Mouse (Mus musculus): ENCODE data around the gene Ahcyl2. TPM values are rescaled to one million over a fixed set of nuclear protein-coding genes. Genes with fewer than 3 reads are reported as not detected.

Ahcyl2 gene
- polyA plus RNA-seq, 1 experiment from 2014 or later: 17.3 TPM

- Histone ChIP-seq H3K4me1 (replicated peaks) (peaks cover 3% of the 10 kb centered on the region; the same call in 1 of the 2 replicates), H3K27me3 (no peaks in the 10 kb centered on the region), H3K4me2 (no peak overlapping the region), H3K27ac (replicated peaks) (no peak overlapping the region), H3K4me3 (no peak overlapping the region), H3K36me3 (peaks cover 24% of the 10 kb centered on the region), H3K9ac (no peak overlapping the region), H3K9me3 (no peaks in the 10 kb centered on the region)
- no peak for ATAC-seq (ENCODE audit: low read depth)
- 91% methylated on average over 3 of the region's 3 CpGs for WGBS
These were observed 135.6 kb downstream of the Ahcyl2 start for GRCm38 (mm10) chr6:29903343-29903914.

GRCm38 (mm10) chr6:29904281-29904680 lies 136.5 kb downstream of the Ahcyl2 start:
- Histone ChIP-seq H3K27ac (replicated peaks) (no peak overlapping the region), H3K9me3 (no peaks in the 10 kb centered on the region), H3K4me3 (no peak overlapping the region), H3K4me2 (no peak overlapping the region), H3K27me3 (no peaks in the 10 kb centered on the region), H3K36me3 (peaks cover 32% of the 10 kb centered on the region), H3K9ac (no peak overlapping the region), H3K4me1 (replicated peaks) (peaks cover 3% of the 10 kb centered on the region; the same call in 1 of the 2 replicates)
- 73% methylated on average over 3 of the region's 3 CpGs for whole genome bisulfite sequencing
- no peak for ATAC-seq (ENCODE audit: low read depth)

- ATAC-seq (ENCODE audit: low read depth): no peak
- 92% methylated on average over 3 of the region's 3 CpGs for WGBS
These were observed 142.8 kb downstream of the Ahcyl2 start for GRCm38 (mm10) chr6:29910631-29911030.

GRCm38 (mm10) chr6:29913673-29914072 lies 145.9 kb downstream of the Ahcyl2 start:
- ATAC-seq (ENCODE audit: low read depth): no peak
- WGBS: 36% methylated on average over 1 of the region's 1 CpGs
- no peak overlapping the region for H3K27ac ChIP-seq (replicated peaks)
- peaks cover 33% of the 10 kb centered on the region for H3K27me3 ChIP-seq
- H3K4me2 ChIP-seq: no peak overlapping the region
- H3K4me3 ChIP-seq: no peak overlapping the region
- H3K9ac ChIP-seq: no peak overlapping the region
- H3K9me3 ChIP-seq: no peaks in the 10 kb centered on the region
- peaks cover 15% of the 10 kb centered on the region for H3K36me3 ChIP-seq
- H3K4me1 ChIP-seq (replicated peaks): peaks cover 15% of the 10 kb centered on the region

More at GRCm38 (mm10) chr6:29910631-29911030, 142.8 kb downstream of the Ahcyl2 start:
- H3K4me2 ChIP-seq: no peak overlapping the region
- H3K9ac ChIP-seq: no peak overlapping the region
- no peaks in the 10 kb centered on the region for H3K4me1 ChIP-seq (replicated peaks)
- no peak overlapping the region for H3K27ac ChIP-seq (replicated peaks)
- peaks cover 29% of the 10 kb centered on the region for H3K36me3 ChIP-seq
- peaks cover 13% of the 10 kb centered on the region for H3K27me3 ChIP-seq
- H3K9me3 ChIP-seq: no peaks in the 10 kb centered on the region
- no peak overlapping the region for H3K4me3 ChIP-seq

- Histone ChIP-seq H3K9me3 (no peaks in the 10 kb centered on the region), H3K9ac (no peak overlapping the region), H3K4me2 (no peak overlapping the region), H3K4me1 (replicated peaks) (peaks cover 15% of the 10 kb centered on the region), H3K27me3 (peaks cover 37% of the 10 kb centered on the region), H3K36me3 (peaks cover 12% of the 10 kb centered on the region), H3K4me3 (no peak overlapping the region), H3K27ac (replicated peaks) (no peak overlapping the region)
- ATAC-seq (ENCODE audit: low read depth): no peak
These were observed 146.3 kb downstream of the Ahcyl2 start for GRCm38 (mm10) chr6:29914136-29914535.

- Histone ChIP-seq H3K9ac (no peak overlapping the region), H3K4me3 (no peak overlapping the region), H3K4me1 (replicated peaks) (peaks cover 15% of the 10 kb centered on the region), H3K9me3 (no peaks in the 10 kb centered on the region), H3K27ac (replicated peaks) (no peak overlapping the region), H3K4me2 (no peak overlapping the region), H3K27me3 (peaks cover 46% of the 10 kb centered on the region), H3K36me3 (no peaks in the 10 kb centered on the region)
- no peak for ATAC-seq (ENCODE audit: low read depth)
- WGBS: 28% methylated on average over 9 of the region's 9 CpGs
These were observed 148.0 kb downstream of the Ahcyl2 start for GRCm38 (mm10) chr6:29915836-29916235.

GRCm38 (mm10) chr6:29916530-29917382 lies 148.9 kb downstream of the Ahcyl2 start, which contains the start of gene Strip2:
Gene Strip2 (plus strand): TSS chr6:29917012.
- H3K4me1 ChIP-seq (replicated peaks): peaks cover 15% of the 10 kb centered on the region
- no peaks in the 10 kb centered on the region for H3K9me3 ChIP-seq
- H3K27me3 ChIP-seq: peaks cover 46% of the 10 kb centered on the region
- no peaks in the 10 kb centered on the region for H3K36me3 ChIP-seq
- WGBS: under 1% methylated on average over 63 of the region's 67 CpGs
- H3K4me2 ChIP-seq: peak within 1 kb of the TSS; percentile 93
- H3K4me3 ChIP-seq: peak within 1 kb of the TSS; percentile 60
- peak within 1 kb of the TSS; percentile 67 for H3K9ac ChIP-seq
- H3K27ac ChIP-seq (replicated peaks): no peak within 1 kb of the TSS; the same call in 1 of the 2 replicates
- ATAC-seq (ENCODE audit: low read depth): peak; percentile 99

GRCm38 (mm10) chr6:29917383-29917720 lies 149.5 kb downstream of the Ahcyl2 start:
- Histone ChIP-seq H3K36me3 (no peaks in the 10 kb centered on the region), H3K27me3 (peaks cover 46% of the 10 kb centered on the region), H3K4me3 (peak overlapping the region; percentile 60), H3K4me2 (peak overlapping the region; percentile 93), H3K4me1 (replicated peaks) (peaks cover 15% of the 10 kb centered on the region), H3K9me3 (no peaks in the 10 kb centered on the region), H3K9ac (peak overlapping the region; percentile 67), H3K27ac (replicated peaks) (no peak overlapping the region)
- whole genome bisulfite sequencing: under 1% methylated on average over 19 of the region's 21 CpGs
- ATAC-seq (ENCODE audit: low read depth): peak; percentile 88

GRCm38 (mm10) chr6:29917947-29918346 lies 150.1 kb downstream of the Ahcyl2 start:
- no peaks in the 10 kb centered on the region for H3K9me3 ChIP-seq
- peak overlapping the region; percentile 60 for H3K4me3 ChIP-seq
- H3K4me1 ChIP-seq (replicated peaks): peaks cover 15% of the 10 kb centered on the region
- ATAC-seq (ENCODE audit: low read depth): no peak
- H3K27me3 ChIP-seq: peaks cover 46% of the 10 kb centered on the region
- peak overlapping the region; percentile 93 for H3K4me2 ChIP-seq
- no peaks in the 10 kb centered on the region for H3K36me3 ChIP-seq
- H3K9ac ChIP-seq: no peak overlapping the region
- H3K27ac ChIP-seq (replicated peaks): no peak overlapping the region
- WGBS: 43% methylated on average over 4 of the region's 4 CpGs

GRCm38 (mm10) chr6:29923501-29923900 lies 155.7 kb downstream of the Ahcyl2 start:
- H3K9ac ChIP-seq: no peak overlapping the region
- 76% methylated on average over 4 of the region's 4 CpGs for WGBS
- H3K27me3 ChIP-seq: peaks cover 15% of the 10 kb centered on the region
- H3K27ac ChIP-seq (replicated peaks): no peak overlapping the region
- H3K4me3 ChIP-seq: no peak overlapping the region
- no peaks in the 10 kb centered on the region for H3K4me1 ChIP-seq (replicated peaks)
- H3K4me2 ChIP-seq: no peak overlapping the region
- no peaks in the 10 kb centered on the region for H3K36me3 ChIP-seq
- H3K9me3 ChIP-seq: no peaks in the 10 kb centered on the region
- no peak for ATAC-seq (ENCODE audit: low read depth)

GRCm38 (mm10) chr6:29925594-29926219 lies 157.9 kb downstream of the Ahcyl2 start:
- H3K4me3 ChIP-seq: no peak overlapping the region
- H3K36me3 ChIP-seq: no peaks in the 10 kb centered on the region
- H3K9ac ChIP-seq: no peak overlapping the region
- no peaks in the 10 kb centered on the region for H3K4me1 ChIP-seq (replicated peaks)
- H3K27ac ChIP-seq (replicated peaks): no peak overlapping the region
- WGBS: 56% methylated on average over 6 of the region's 6 CpGs
- no peak for ATAC-seq (ENCODE audit: low read depth)
- H3K4me2 ChIP-seq: no peak overlapping the region
- no peaks in the 10 kb centered on the region for H3K9me3 ChIP-seq
- H3K27me3 ChIP-seq: no peaks in the 10 kb centered on the region

- H3K4me3 ChIP-seq: no peak overlapping the region
- H3K36me3 ChIP-seq: no peaks in the 10 kb centered on the region
- H3K27ac ChIP-seq (replicated peaks): no peak overlapping the region
- ATAC-seq (ENCODE audit: low read depth): no peak
- no peaks in the 10 kb centered on the region for H3K27me3 ChIP-seq
- no peaks in the 10 kb centered on the region for H3K9me3 ChIP-seq
- H3K9ac ChIP-seq: no peak overlapping the region
- no peaks in the 10 kb centered on the region for H3K4me1 ChIP-seq (replicated peaks)
- no peak overlapping the region for H3K4me2 ChIP-seq
These were observed 162.3 kb downstream of the Ahcyl2 start for GRCm38 (mm10) chr6:29930087-29930486.

Data from neural tube, embryonic 13.5 days (tissue).